Mouse (Mus musculus) cerebellum, adult 2 months (tissue): ENCODE data around the gene Tnfsf13b.

Source experiments
- CTCF ChIP-seq: fragments of 200-500 bp; IDR thresholded peaks from 2 replicates; pipeline ENCODE4 v1.5.1; 2011; ENCODE audit warnings: low read depth, mild to moderate bottlenecking, control low read depth, low read length, moderate library complexity, borderline replicate concordance; ENCODE audit not compliant: insufficient read depth
- POLR2A ChIP-seq: fragments of 200-500 bp; IDR thresholded peaks from 2 replicates; pipeline ENCODE4 v1.6.1; 2011; ENCODE audit warnings: low read length, control low read depth, borderline replicate concordance; ENCODE audit not compliant: insufficient read depth

DNA sequence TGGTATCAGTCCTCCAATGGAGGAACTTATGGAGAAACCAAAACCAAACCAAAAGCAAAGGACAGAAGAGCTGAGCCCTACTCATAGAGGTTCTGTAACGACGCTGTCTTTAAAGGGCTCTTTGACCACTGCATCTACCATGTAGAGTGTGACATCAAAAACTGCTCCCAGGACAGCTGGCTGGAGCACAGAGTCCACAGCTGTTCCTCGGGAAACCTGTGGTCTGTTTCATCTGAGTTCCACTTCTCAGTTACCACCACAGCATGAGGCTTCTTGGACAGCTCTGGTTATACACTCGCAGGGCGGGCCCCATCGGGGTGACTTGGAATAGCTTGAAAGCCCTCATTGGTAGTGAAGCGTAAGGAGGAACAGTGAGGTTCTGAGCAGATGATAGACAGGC is 61.5 kb downstream of the Tnfsf13b start:
- TF ChIP-seq CTCF = no peak
- TF ChIP-seq POLR2A = no peak
